Mouse (Mus musculus) brain, embryonic 14.5 days (tissue): ENCODE data around the gene Gins3.

ENCODE experiments used
- CTCF ChIP-seq: fragments of 200-500 bp; IDR thresholded peaks from 2 replicates; pipeline ENCODE4 v1.5.1; 2012; ENCODE audit warnings: inconsistent platforms, mild to moderate bottlenecking, moderate library complexity, borderline replicate concordance; ENCODE audit not compliant: insufficient read depth, insufficient read length; ENCODE audit errors: extremely low read depth
- POLR2A ChIP-seq: fragments of 200-500 bp; IDR thresholded peaks from 2 replicates; pipeline ENCODE4 v1.6.1; 2012; ENCODE audit warnings: mild to moderate bottlenecking, inconsistent platforms, borderline replicate concordance; ENCODE audit not compliant: poor library complexity, insufficient read depth, insufficient read length, severe bottlenecking; ENCODE audit errors: extremely low read depth

DNA sequence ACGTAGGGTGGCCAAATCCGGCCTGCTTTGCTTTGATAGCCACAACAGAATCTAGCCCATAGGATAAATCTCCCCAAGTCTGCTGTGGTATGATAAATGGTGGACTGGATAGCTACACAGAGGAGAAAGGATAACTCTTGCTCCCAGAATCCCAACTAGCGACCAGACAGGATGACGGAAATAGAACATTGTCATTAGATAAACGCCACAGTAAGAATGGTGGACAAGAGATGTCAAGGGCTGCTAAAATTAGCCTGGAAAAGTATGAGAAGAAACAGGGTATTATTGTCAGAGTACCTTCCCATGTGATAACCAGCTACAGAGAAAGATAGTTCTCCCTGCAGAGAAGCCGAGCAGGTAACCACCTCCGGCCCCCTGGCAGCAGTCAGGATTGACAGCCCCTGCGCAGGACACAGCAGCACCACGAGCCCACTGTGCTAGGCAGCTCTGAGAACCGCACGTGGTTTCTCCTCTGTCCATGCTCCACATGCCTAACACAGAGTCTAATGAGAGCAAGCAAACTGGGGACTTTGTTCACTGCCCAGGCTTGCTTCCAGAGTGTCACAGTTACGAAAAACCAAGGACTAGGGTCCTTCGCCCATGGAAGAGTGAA lies 57.8 kb downstream of the Gins3 start:
- no peak for TF ChIP-seq CTCF
- no peak for TF ChIP-seq POLR2A
